Mouse (Mus musculus): Measurements from ENCODE around the gene Rcbtb2. TPM values are rescaled to one million over a fixed set of nuclear protein-coding genes. Genes with fewer than 3 reads are reported as not detected.

Rcbtb2 gene
- polyA plus RNA-seq, 1 experiment from 2014 or later, result 88.8 TPM

GRCm38 (mm10) chr14:73257348-73257747, 134.5 kb downstream of the Rcbtb2 start:
- no peak overlapping the region for H3K4me2 ChIP-seq
- no peak overlapping the region for H3K27ac ChIP-seq
- H3K4me3 ChIP-seq, result no peak overlapping the region
- no peaks in the 10 kb centered on the region for H3K27me3 ChIP-seq
- H3K9ac ChIP-seq, result no peak overlapping the region
- no peaks in the 10 kb centered on the region for H3K4me1 ChIP-seq (replicated peaks)
- no peaks in the 10 kb centered on the region for H3K9me3 ChIP-seq
- peaks cover 7% of the 10 kb centered on the region for H3K36me3 ChIP-seq
- ATAC-seq (ENCODE audit: low FRiP score), result no peak
- WGBS, result 77% methylated on average over 7 of the region's 7 CpGs

MicroRNAs within 50 kb of the gene (microRNA counts, 519-probe panel; counts per million panel counts)
- microRNA mmu-miR-687, result 51.3 counts per million

Small RNA genes within 50 kb of the gene (microRNA-seq; reads per million reads assigned to microRNA genes)
- gene Mir687, result not detected

Other genes with a start within 250 kb of the Rcbtb2 start
- 0.34 TPM in 1 of 2 replicates, not detected in the other for gene Cysltr2, start 73.9 kb upstream of the Rcbtb2 start, polyA plus RNA-seq (2015; fragmentation: Nextera tagmentation; extraction: Ambion mirVana)
- 6.8 and 7.0 TPM in 2 replicates for gene Lpar6, start 114.9 kb downstream of the Rcbtb2 start, polyA plus RNA-seq (2015; fragmentation: Nextera tagmentation; extraction: Ambion mirVana)
- 21.8 and 22.4 TPM in 2 replicates for gene Rb1, start 202.8 kb downstream of the Rcbtb2 start, polyA plus RNA-seq (2015; fragmentation: Nextera tagmentation; extraction: Ambion mirVana)